Mouse (Mus musculus) cerebellum, postnatal 36 days (tissue): ENCODE measurements around the gene Tsc2.
A peak's percentile ranks its signal among the peaks of the same experiment; 100 is the strongest.

Source experiments
- DNase-seq, 2 experiments: peaks; one replicate each; pipeline ENCODE4 v3.0.0; 2021 to 2022; ENCODE audit warnings: mixed read lengths in 2 of 2

The Tsc2 gene

DNA sequence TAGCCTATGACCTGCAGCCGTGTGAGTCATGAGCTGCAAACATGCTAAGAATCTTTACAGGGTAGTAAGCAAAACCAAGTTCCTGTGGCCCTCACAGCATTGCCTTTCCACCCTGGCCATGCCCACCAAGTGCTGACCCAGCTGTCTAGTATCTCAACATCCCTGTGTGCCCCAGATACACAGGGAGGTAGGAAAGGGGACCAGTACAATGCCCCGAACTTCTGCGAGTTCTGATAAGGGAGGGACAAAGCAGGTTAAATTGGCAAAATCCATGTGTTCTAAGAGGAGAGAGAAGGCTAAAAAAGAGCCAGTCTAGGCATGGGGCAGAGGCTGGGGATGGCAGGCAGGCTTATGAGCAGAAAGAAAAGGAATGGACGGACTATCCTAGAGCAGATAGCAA lies 24.1 kb downstream of the Tsc2 start:
- DNase-seq = no peak

DNA sequence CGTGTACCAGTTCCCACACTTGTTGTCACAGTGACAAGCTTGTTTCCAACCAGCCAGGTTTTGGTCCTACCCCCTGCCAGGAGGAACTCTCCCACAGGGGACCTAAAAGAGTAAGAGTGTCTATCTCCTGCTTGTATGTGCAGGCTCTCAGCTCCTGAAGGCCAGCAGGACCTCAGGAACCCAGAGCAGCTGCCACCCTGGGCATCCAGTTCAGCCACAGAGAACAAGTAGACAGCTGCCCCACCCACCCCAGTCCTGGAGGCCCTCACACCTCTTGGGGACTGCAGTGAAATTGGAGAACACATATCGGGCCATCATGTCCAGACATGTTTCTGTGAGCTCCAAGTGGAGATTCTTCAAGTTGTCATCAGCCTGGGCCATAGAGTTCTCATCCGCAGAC lies 27.9 kb downstream of the Tsc2 start:
- no peak for DNase-seq

DNA sequence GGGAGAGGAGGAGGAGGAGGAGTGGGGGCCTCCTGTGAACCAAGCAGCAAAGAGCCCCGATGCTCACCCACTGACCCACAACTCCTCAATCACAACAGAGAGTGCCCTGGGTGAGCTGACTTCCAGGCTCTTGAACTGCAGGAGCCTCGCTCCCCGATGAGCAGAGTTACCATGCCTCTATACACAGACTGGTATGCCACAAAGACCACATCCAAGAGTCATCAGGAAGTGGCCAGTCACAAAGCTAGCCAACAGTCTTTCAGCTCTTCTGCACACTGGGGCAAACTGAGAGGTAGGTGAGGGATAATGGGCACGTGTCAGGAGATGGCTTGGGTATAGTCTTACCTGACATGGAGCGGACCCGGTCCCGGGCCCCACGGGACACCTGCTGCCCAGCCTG lies 28.5 kb downstream of the Tsc2 start:
- DNase-seq = no peak

DNA sequence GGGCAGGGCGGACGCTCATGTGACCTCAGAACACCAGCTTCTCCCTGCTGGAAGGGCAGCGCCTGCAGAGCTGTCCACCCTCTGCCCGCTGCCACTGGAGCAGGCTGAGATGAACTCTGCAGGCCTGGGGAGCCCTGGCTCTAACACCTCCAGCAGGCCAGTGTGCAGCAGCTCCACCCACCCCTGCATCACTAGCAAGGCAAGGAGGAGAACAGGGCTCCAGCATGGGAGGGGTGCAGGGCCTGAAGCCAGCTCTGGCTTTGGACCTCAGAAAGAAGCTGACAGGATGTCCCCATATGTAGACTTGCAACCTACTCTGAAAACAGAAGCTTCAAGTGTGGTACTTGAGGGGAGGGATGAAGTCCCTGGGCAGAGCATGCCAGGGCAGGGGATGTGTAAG lies 31.9 kb downstream of the Tsc2 start:
- peak; percentile 28 to 47 for DNase-seq

DNA sequence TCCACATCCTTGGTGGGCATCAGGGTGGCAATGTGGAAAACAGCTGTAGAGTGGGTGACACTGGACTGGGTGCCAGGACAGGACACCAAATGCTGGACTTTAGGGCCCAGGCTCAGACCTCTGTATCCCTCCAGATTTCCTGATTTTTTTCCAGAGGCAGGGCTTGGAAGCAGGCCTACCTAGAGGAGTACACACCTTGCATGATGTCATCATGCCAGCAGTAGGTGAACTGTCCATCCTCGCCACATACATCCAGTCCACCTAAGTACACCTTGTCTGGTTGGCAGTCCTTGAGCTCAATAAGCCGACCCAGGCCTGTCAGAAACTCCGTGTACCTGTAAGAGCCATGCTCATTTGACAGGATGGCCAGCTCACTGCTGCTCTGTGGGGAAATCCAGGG lies 34.4 kb downstream of the Tsc2 start:
- no peak for DNase-seq

DNA sequence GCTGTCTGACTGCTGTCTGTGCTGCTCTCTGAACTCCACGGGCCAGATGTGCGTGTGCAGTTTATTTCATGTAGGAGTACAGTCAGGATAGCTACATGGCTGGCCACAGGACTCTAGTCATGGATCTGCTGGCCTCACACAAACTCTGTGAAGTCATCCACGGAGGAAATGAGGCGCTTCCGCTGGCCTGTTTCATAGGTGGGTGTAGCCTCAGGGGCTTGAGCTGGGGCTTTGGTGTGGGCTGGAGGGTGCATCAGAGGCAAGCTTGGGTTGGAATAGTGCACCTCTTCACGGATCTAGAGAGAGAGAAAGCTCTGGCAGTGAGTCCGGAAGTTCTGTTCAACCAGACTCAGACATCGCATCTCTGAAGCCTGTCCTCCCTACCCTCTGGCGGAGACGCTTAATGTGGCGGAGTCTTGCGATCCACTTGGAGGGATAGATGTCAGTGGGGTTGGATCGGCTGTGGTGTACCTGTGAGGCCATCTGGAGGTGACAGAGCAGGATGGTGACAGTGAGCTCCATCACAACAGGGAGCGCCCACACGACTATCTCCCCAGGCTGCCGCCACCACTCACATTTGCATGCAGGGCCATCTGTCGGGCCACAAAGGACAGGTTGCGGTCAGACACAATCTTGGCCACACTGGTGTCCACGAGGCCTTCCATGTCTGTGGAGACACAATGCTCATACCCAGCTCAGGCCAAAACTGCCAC lies 35.8 kb downstream of the Tsc2 start:
- peak; percentile 85 for DNase-seq

DNA sequence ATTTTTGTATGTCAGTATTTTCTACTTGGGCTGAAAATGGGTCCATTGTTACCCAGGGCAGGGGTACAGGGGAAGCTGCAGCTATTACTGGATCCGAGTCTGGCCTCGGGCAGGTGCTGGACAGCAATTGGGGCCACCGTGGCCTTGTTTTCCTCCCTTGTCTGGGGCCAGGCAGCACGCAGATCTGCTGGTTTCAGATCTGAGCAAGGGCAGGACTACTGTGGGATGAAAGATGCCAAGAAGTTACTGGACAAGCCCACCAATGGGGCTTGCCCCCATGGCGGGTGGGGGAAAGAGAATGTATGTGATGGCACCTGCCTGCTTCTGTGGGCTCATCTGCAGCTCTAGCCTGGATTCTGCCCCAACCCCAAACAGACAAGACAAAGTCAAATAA lies 36.4 kb downstream of the Tsc2 start:
- no peak for DNase-seq

DNA sequence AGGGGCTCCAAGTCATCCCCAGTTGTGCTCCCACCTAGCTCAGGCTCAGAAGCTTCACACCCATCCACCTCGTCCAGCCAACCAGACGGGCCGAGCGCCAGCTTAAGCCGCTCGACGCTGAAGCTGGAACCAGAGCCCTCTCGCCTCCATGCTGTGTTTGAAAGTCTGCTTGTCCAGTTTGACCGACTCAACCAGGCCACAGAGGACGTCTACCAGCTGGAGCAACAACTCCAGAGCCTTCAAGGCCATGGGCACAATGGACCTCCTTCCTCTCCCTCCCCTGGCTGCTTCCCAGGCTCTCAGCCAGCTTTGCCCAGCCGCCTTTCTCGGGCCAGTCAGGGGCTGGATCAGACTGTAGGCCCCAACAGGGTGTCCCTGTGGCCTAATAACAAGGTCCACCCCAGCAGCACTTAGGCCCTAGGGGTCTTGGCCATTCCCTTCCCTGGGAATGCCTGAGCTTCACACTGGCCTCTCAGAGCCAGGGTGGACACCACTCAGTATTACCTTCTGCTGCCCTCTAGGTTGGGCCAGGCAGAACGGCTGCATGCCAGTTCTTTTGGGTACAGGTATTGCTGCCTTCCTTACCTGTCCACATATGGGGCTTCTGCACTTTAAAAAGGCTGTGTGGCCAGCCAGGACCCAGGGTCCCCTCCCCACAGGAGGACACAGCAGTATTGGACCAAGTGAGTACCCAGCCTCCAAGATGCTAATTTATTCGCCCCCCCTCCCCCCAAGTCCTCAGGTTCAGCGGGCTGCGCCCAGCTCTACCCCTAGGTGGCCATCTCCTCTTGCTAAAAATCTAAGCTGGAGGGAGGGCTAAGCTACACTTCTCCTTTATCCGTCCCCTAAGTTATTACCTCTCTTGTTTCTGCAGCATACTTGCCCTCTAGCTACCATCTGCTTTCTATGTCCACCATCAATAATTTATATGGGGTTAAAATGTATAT lies 37.0 kb downstream of the Tsc2 start:
- DNase-seq = peak; percentile 56 to 60

DNA sequence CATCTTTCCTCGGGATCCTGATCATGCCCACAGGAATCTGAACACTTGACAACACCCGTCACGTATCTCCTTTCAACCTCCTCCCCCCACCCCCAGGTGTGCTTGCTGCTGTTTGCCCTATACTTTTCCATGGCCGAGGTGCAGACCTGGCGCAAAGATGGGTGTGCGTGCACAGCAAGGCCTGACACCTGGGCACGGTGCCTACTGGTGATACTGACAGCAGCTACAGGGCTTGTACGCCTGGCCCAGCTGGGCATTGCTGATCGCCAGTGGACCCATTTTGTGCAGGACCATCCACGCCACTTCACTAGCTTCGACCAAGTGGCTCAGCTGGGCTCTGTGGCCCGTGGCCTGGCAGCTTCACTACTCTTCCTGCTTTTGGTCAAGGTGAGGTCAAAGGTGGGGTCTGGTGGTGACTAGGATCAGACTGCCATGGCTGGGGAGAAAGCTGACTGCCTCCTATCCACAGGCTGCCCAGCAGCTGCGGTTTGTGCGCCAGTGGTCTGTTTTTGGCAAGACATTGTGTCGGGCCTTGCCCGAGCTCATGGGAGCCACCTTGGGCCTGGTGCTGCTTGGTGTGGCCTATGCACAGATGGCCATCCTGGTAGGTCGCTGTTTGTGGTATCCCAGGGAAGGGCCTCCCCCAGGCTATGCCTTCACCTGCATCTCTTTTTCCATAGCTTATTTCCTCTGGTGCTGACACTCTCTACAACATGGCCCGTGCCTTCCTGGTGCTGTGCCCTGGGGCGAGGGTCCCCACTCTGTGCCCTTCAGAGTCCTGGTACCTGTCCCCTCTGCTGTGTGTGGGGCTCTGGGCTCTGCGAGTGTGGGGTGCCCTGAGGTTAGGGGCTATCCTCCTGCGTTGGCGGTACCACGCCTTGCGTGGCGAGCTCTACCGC lies 38.2 kb downstream of the Tsc2 start:
- DNase-seq = peak in 1 of 2 experiments; percentile 44

DNA sequence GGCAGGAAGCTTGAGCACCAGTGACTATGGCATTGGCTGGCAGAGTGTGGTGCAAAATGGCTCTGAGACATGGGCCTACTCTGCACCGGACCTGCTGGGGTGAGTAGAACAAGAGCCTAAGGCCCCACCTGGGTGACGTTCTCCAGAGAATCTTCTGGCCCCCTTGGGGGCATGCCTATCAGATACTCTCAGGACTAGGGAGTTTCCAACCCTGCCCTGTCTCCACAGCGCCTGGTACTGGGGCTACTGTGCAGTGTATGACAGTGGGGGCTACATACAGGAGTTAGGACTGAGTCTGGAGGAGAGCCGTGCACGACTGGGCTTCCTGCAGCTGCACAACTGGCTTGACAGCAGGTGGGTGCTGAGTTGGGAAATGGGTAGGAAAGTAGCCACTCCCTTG lies 39.2 kb downstream of the Tsc2 start:
- DNase-seq = no peak

DNA sequence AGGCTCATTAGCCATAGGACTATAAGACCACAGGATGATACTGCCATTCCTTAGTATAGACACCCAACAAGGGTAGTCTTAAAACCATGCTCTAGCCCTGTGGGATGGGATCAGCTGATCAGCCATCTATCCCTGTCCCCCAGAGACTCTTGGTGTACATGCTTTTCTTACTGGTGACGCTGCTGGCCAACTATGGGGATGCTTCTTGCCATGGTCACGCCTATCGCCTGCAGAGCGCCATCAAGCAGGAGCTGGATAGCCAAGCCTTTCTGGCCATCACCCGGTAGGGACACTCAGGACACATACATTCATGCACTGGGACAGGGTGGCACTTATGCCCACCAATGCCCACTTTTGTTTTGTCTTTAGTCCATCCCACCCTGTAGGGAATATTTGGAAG lies 40.7 kb downstream of the Tsc2 start:
- no peak for DNase-seq

DNA sequence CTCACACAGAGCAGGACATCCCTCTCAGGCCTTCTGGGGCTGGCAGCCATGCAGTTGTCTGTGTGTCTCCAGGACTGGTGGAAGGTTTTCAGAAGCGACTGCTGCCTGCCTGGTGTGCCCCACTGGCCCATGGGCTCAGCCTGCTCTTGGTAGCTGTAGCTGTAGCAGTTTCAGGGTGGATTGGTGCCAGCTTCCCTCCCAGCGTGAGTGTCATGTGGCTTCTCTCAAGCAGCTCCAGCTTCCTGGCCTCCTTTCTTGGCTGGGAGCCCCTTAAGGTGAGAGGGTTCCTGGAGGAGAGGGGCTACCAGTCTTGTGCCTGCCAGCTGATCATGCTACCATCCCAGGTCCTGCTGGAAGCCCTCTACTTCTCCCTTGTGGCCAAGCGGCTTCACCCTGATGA lies 41.5 kb downstream of the Tsc2 start:
- DNase-seq = peak; percentile 75 to 77

DNA sequence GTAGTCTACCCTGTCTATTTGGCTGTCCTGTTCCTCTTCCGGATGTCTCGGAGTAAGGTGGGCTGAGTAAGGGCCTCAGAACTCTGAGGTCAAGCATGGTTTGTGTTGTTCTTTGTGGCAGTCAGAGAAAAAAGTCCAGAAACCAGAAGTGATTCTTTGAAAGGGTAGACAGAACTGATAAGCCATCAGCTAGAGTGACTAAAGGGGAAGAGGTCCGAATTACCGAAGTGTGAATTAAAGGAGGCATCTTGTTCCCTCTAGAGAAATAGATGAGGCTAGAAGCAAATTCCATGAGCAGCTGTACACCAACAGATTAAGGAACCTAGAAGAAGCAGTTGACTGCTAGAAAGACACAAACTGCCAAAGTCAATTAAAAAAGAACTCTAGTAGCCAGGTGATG lies 45.9 kb downstream of the Tsc2 start:
- DNase-seq = no peak

DNA sequence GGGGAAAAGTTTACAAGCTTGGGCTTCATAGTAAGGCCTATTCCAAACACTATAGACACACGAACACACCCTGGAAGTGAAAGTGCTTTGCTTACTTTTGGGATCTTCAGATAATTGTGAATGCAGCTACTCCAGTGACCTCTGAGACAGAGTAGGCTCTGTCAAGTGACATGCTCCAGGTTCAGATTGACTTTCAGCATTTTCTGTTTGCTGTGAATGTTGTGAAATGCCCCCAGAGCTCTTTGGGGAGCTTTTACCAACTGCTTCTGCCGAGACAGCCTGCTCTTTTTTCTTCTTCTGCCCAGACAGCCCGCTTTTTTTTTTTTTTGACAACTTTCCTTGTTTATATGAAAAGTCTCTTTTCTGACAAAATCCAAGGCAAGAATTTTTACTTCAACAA lies 47.9 kb downstream of the Tsc2 start:
- no peak for DNase-seq

DNA sequence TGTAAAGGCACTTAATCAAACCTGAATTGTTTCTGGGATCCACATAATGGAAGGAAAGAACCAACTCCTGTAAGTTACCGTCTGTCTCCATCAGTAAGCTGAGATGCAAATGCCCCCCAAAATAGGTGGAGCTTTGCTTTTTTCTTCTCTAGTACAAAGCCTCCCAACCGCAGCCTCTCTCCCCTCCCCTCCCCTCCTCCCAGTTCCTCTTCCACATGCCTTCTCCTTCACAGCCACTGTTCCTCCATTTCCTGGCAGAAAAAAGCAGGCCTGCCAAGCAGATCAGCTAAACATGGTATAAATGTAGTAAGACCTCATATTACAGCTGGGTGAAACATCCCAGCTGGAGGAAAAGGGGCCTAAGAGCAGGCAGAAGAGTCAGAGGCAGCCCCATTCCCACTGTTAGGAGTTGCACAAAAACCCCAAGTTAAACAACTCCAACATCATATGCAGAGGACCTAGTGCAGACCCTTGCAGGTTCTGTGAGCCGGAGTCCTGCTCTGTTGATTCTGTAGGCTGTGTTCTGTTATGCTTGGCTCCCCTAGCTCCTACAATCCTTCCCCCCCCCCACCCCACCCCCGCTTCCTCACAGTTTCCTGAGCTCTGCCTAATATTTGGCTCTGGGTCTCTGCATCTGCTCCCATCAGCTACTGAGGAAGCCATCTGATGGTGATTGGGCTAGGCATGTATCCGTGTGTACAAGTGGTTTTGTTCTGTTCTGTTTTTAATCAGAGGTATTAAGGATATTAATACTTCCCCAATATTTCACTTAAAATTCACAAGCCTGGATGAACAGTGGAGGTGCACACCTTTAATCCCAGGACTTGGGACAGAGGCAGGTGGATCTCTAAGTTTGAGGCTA lies 48.6 kb downstream of the Tsc2 start:
- DNase-seq = no peak

DNA sequence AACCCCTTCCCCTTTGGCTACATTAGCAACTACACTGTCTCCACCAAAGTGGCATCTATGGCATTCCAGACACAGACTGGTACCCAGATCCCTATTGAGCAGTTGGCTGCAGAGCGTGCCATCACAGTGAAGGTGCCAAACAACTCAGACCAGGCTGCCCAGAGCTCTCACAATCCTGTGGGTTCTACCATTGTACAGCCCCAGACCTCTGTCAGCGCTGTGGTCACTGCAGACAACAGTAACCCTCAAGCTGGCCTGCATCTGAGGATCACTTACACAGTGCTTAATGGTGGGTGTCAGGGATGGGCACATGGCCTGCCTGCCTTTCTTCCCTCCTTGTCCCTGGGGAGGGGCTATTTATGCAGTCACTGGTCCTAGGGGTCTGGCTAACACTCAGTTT lies 52.1 kb downstream of the Tsc2 start:
- no peak for DNase-seq

DNA sequence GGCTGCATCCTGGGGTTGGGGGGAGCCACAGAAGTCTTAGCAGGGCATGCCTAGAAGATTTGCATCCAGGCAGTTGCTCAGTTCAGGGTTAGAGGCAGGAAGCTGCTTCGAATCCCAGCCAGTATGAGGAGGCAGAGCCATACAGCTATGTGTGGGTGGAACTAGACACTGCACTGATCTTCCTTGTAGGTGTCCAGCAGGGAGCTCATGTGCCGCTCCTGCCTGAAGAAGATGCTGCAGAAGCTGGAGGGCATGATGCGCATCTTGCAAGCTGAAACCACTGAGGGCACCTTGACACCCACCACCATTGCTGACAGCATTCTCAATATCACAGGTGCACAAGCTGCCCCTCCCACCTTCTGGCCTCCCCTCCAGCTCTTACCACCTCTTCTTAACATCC lies 52.9 kb downstream of the Tsc2 start:
- no peak for DNase-seq

DNA sequence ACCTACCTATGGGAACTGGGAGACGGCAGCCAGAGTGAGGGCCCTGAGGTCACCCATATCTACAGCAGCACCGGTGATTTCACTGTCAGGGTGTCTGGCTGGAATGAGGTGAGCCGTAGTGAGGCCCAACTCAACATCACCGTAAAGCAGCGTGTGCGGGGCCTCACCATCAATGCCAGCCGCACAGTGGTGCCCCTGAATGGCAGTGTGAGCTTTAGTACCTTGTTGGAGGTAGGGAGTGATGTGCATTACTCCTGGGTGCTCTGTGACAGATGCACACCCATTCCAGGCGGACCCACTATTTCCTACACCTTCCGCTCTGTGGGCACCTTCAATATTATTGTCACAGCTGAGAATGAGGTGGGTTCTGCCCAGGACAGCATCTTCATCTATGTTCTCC lies 58.6 kb downstream of the Tsc2 start:
- no peak for DNase-seq

DNA sequence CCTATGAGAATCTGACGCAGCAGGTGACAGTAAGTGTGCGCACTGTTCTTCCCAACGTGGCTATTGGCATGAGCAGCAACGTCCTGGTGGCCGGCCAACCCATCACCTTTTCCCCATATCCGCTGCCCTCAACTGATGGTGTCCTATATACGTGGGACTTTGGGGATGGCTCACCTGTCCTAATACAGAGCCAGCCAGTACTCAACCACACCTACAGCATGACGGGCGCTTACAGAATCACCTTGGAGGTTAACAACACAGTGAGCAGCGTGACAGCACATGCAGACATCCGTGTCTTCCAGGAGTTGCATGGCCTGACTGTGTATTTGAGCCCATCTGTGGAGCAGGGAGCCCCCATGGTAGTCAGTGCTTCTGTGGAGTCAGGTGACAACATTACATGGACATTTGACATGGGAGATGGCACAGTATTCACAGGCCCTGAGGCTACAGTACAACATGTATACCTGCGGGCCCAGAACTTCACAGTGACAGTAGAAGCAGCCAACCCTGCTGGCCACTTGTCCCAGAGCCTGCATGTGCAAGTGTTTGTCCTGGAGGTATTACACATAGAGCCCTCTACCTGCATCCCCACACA lies 59.7 kb downstream of the Tsc2 start:
- DNase-seq = no peak

DNA sequence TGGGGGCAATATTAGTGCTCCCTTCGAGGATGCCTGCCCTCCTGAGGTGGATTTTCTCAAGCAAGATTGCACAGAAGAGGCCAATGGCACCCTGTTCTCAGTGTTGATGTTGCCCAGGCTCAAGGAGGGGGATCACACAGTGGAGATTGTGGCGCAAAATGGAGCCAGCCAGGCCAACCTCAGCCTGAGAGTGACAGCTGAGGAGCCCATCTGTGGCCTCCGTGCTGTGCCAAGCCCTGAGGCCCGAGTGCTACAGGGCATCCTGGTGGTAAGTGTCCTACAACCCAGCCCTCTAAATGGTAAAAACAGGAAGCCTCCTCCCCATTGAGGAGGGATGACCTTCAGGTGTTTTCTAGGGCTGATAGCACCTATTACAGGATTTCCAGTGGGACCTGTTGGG lies 62.6 kb downstream of the Tsc2 start:
- peak in 1 of 2 experiments; percentile 44 for DNase-seq

DNA sequence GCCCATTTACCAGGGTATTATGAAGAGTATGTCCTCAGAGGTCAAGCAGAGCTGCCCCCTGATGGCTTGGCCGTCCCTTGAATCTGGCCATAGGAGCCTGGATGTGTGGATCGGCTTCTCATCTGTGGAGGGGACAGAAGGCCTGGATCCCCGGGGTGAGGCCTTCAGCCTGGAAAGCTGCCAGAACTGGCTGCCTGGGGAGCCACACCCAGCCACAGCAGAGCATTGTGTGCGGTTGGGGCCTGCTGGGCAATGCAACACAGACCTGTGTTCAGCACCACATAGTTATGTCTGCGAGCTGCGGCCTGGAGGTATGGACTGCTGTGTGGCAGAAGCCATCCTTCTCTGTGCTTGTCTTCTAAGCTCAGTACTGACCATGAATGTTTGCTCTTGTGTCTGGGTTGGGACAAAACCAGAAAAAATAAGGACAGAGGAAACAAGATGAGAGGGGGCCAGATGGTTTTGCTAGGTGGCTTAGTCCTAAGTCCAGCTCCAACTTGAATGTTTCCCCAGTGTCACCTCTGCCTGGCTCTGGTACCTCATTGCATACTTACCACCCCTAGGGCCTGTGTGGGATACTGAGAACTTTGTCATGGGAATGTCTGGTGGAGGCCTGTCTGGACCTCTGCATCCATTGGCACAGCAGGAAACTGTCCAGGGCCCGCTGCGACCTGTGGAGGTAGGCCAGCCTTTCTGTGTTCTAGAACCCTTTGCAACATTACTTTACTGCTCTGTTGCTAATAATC lies 65.2 kb downstream of the Tsc2 start:
- DNase-seq = no peak
